Mouse (Mus musculus) G1E (cell line): ENCODE results near the gene Top3a.

ENCODE experiments used
- CTCF ChIP-seq: IDR thresholded peaks from 2 replicates; pipeline ENCODE4 v1.5.1; 2012; ENCODE audit warnings: low read depth, low read length, inconsistent platforms, mixed read lengths
- GATA1 ChIP-seq: IDR thresholded peaks from 2 replicates; pipeline ENCODE4 v1.6.1; 2012; ENCODE audit warnings: borderline replicate concordance, low read length, inconsistent platforms, mixed read lengths
- GATA2 ChIP-seq: IDR thresholded peaks from 2 replicates; pipeline ENCODE4 v1.6.1; 2012; ENCODE audit warnings: low read depth, low read length, inconsistent platforms, borderline replicate concordance
- POLR2AphosphoS5 ChIP-seq: IDR thresholded peaks from 2 replicates; pipeline ENCODE4 v1.6.1; 2012; ENCODE audit warnings: low read depth, low read length, inconsistent platforms; ENCODE audit not compliant: insufficient replicate concordance
- TAL1 ChIP-seq: conservative IDR thresholded peaks from 2 replicates; pipeline ENCODE4 v1.6.1; 2012; ENCODE audit warnings: low read depth, low read length, inconsistent platforms, mixed read lengths

GRCm38 (mm10) chr11:60769322-60769721 lies 7.8 kb downstream of the Top3a start:
- no peak for TF ChIP-seq TAL1
- TF ChIP-seq CTCF = no peak
- no peak for TF ChIP-seq GATA2
- TF ChIP-seq GATA1 = no peak
- TF ChIP-seq POLR2AphosphoS5 = no peak
